Mouse (Mus musculus) hindbrain, embryonic 11.5 days (tissue): ENCODE measurements around the gene Cenph. TPM values are rescaled to one million over a fixed set of nuclear protein-coding genes. Genes with fewer than 3 reads are reported as not detected.
A peak's percentile ranks its signal among the peaks of the same experiment; 100 is the strongest.

Experiments used
- ATAC-seq: fragments of 200-750 bp; cut with Nextera tagmentation; 2 replicates; pipeline ENCODE4 v1.8.0; 2017; ENCODE audit warnings: mild to moderate bottlenecking, moderate TSS enrichment, moderate library complexity; ENCODE audit not compliant: low FRiP score
- DNase-seq: peaks from one replicate; pipeline ENCODE4 v3.0.0-alpha.2; 2015; ENCODE audit warnings: low spot score
- H3K27ac ChIP-seq: fragments of 300-500 bp; sonication (generic); 2 replicates; pipeline ENCODE4 v1.5.1; 2014; ENCODE audit warnings: mild to moderate bottlenecking, low read depth, low read length
- H3K27me3 ChIP-seq: fragments of 300-500 bp; sonication (generic); 2 replicates; pipeline ENCODE4 v1.6.1; 2014; ENCODE audit warnings: mild to moderate bottlenecking, low read length, moderate library complexity, mixed read lengths; ENCODE audit not compliant: control insufficient read depth, insufficient read depth
- H3K36me3 ChIP-seq: fragments of 300-500 bp; sonication (generic); 2 replicates; pipeline ENCODE4 v1.6.1; 2014; ENCODE audit warnings: mild to moderate bottlenecking, low read length, moderate library complexity, mixed read lengths; ENCODE audit not compliant: control insufficient read depth, insufficient read depth
- H3K4me1 ChIP-seq: fragments of 300-500 bp; sonication (generic); replicated peaks from 2 replicates; pipeline ENCODE4 v1.6.1; 2014; ENCODE audit warnings: low read length, mixed read lengths; ENCODE audit not compliant: control insufficient read depth, insufficient read depth
- H3K4me2 ChIP-seq: fragments of 300-500 bp; sonication (generic); replicated peaks from 2 replicates; pipeline ENCODE4 v1.6.1; 2014; ENCODE audit warnings: mild to moderate bottlenecking, low read depth, low read length
- H3K4me3 ChIP-seq: fragments of 300-500 bp; sonication (generic); 2 replicates; pipeline ENCODE4 v1.5.1; 2014; ENCODE audit warnings: low read depth, low read length
- H3K9ac ChIP-seq: fragments of 300-500 bp; sonication (generic); 2 replicates; pipeline ENCODE4 v1.6.1; 2014; ENCODE audit warnings: low read depth, low read length
- H3K9me3 ChIP-seq: fragments of 300-500 bp; sonication (generic); 2 replicates; pipeline ENCODE4 v1.6.1; 2016; ENCODE audit warnings: low read length; ENCODE audit not compliant: control insufficient read depth
- WGBS: fragments of 180-500 bp; shearing (Covaris S2); extraction: QIAGEN DNeasy Blood & Tissue Kit; methylation state at CpG from one replicate; pipeline ENCODE4 v1.1.7; 2014; 5-methylcytosine and 5-hydroxymethylcytosine counted together
- polyA plus RNA-seq: library from polyadenylated mRNA; unstranded; fragments of >200 nt; fragmentation: Nextera tagmentation; extraction: Ambion mirVana; gene quantifications from 2 replicates; pipeline ENCODE4 v1.2.1, GENCODE M21; 2014

Gene Cenph
- polyA plus RNA-seq, 1 experiment from 2014 or later, result 48.0 TPM

GRCm38 (mm10) chr13:100787316-100788010 is 11.8 kb upstream of the Cenph start:
- H3K9me3 ChIP-seq, result no peaks in the 10 kb centered on the region
- peaks cover 3% of the 10 kb centered on the region; the same call in 1 of the 2 replicates for H3K4me1 ChIP-seq
- H3K27me3 ChIP-seq, result no peaks in the 10 kb centered on the region
- no peaks in the 10 kb centered on the region for H3K36me3 ChIP-seq
- 72% methylated on average over 6 of the region's 6 CpGs for WGBS
- H3K4me3 ChIP-seq, result no peak overlapping the region
- no peak overlapping the region for H3K27ac ChIP-seq
- no peak for DNase-seq
- H3K9ac ChIP-seq, result no peak overlapping the region
- no peak for ATAC-seq
- H3K4me2 ChIP-seq, result no peak overlapping the region

GRCm38 (mm10) chr13:100786414-100786867 is 10.7 kb upstream of the Cenph start, which contains the start of gene Ccnb1:
Ccnb1 (minus strand) TSS chr13:100786570.
- no peaks in the 10 kb centered on the region for H3K9me3 ChIP-seq
- H3K36me3 ChIP-seq, result peaks cover 2% of the 10 kb centered on the region; the same call in 1 of the 2 replicates
- peak within 1 kb of the TSS; percentile 81 for H3K4me2 ChIP-seq
- H3K27ac ChIP-seq, result no peak within 1 kb of the TSS
- peak within 1 kb of the TSS; percentile 84 for H3K9ac ChIP-seq
- H3K4me3 ChIP-seq, result peak within 1 kb of the TSS; percentile 89
- ATAC-seq (peak; percentile 99), DNase-seq (peak; percentile 95)
- peaks cover 3% of the 10 kb centered on the region; the same call in 1 of the 2 replicates for H3K4me1 ChIP-seq
- under 1% methylated on average over 25 of the region's 35 CpGs for WGBS
- no peaks in the 10 kb centered on the region for H3K27me3 ChIP-seq

GRCm38 (mm10) chr13:100785806-100786413 is 10.2 kb upstream of the Cenph start:
- Histone ChIP-seq H3K4me1 (peaks cover 3% of the 10 kb centered on the region; the same call in 1 of the 2 replicates), H3K9ac (peak overlapping the region; percentile 84), H3K4me3 (peak overlapping the region; percentile 89), H3K27me3 (no peaks in the 10 kb centered on the region), H3K9me3 (no peaks in the 10 kb centered on the region), H3K27ac (no peak overlapping the region), H3K36me3 (peaks cover 2% of the 10 kb centered on the region; the same call in 1 of the 2 replicates), H3K4me2 (peak overlapping the region; percentile 81)
- WGBS, result 2% methylated on average over 30 of the region's 30 CpGs
- DNase-seq (no peak), ATAC-seq (peak; percentile 62)

- DNase-seq (no peak), ATAC-seq (no peak)
- H3K4me1 ChIP-seq, result no peaks in the 10 kb centered on the region
- 76% methylated on average over 3 of the region's 3 CpGs for WGBS
- H3K4me3 ChIP-seq, result no peak overlapping the region
- no peak overlapping the region for H3K9ac ChIP-seq
- no peaks in the 10 kb centered on the region for H3K9me3 ChIP-seq
- no peak overlapping the region for H3K27ac ChIP-seq
- no peak overlapping the region for H3K4me2 ChIP-seq
- H3K36me3 ChIP-seq, result peaks cover 2% of the 10 kb centered on the region; the same call in 1 of the 2 replicates
- H3K27me3 ChIP-seq, result no peaks in the 10 kb centered on the region
Observed at GRCm38 (mm10) chr13:100777491-100777890, 1.8 kb upstream of the Cenph start.

- DNase-seq, result no peak
- H3K4me1 ChIP-seq, result no peaks in the 10 kb centered on the region
- H3K36me3 ChIP-seq, result no peaks in the 10 kb centered on the region; the same call in 1 of the 2 replicates
- H3K9ac ChIP-seq, result no peak overlapping the region
- no peak overlapping the region for H3K27ac ChIP-seq
- no peak overlapping the region for H3K4me3 ChIP-seq
- WGBS, result 68% methylated on average over 6 of the region's 6 CpGs
- H3K9me3 ChIP-seq, result no peaks in the 10 kb centered on the region
- H3K4me2 ChIP-seq, result no peak overlapping the region
- no peak for ATAC-seq
- H3K27me3 ChIP-seq, result no peaks in the 10 kb centered on the region
Observed at GRCm38 (mm10) chr13:100776710-100777109, 1.0 kb upstream of the Cenph start.

GRCm38 (mm10) chr13:100776056-100776419 is 339 bp upstream of the Cenph start:
- DNase-seq (no peak), ATAC-seq (no peak; the same call in 1 of the 2 replicates)
- Histone ChIP-seq H3K4me2 (peak overlapping the region; percentile 79), H3K27ac (peak overlapping the region; percentile 19; the same call in 1 of the 2 replicates), H3K4me3 (peak overlapping the region; percentile 88), H3K9me3 (no peaks in the 10 kb centered on the region), H3K27me3 (no peaks in the 10 kb centered on the region), H3K4me1 (no peaks in the 10 kb centered on the region), H3K36me3 (no peaks in the 10 kb centered on the region), H3K9ac (peak overlapping the region; percentile 73; the same call in 1 of the 2 replicates)
- 20% methylated on average over 8 of the region's 8 CpGs for WGBS

- Histone ChIP-seq H3K4me2 (peak overlapping the region; percentile 79), H3K9ac (peak overlapping the region; percentile 73), H3K4me1 (no peaks in the 10 kb centered on the region), H3K36me3 (peaks cover 2% of the 10 kb centered on the region; the same call in 1 of the 2 replicates), H3K9me3 (no peaks in the 10 kb centered on the region), H3K27me3 (no peaks in the 10 kb centered on the region), H3K27ac (no peak overlapping the region), H3K4me3 (peak overlapping the region; percentile 88)
- ATAC-seq, result no peak
- no peak for DNase-seq
Observed at GRCm38 (mm10) chr13:100774704-100775103, 995 bp downstream of the Cenph start.

- no peak for DNase-seq
- no peaks in the 10 kb centered on the region for H3K4me1 ChIP-seq
- no peaks in the 10 kb centered on the region for H3K36me3 ChIP-seq
- H3K27me3 ChIP-seq, result no peaks in the 10 kb centered on the region
- no peak overlapping the region for H3K9ac ChIP-seq
- H3K4me3 ChIP-seq, result no peak overlapping the region
- H3K27ac ChIP-seq, result no peak overlapping the region
- WGBS, result 89% methylated on average over 2 of the region's 2 CpGs
- no peak for ATAC-seq
- H3K9me3 ChIP-seq, result no peaks in the 10 kb centered on the region
- H3K4me2 ChIP-seq, result no peak overlapping the region
Observed at GRCm38 (mm10) chr13:100755329-100755728, 20.4 kb downstream of the Cenph start.
